Mouse (Mus musculus) lung, adult 18-20 months (tissue): ENCODE measurements around the gene Ccdc33.

Experiments
- DNase-seq, 2 experiments: peaks; one replicate each; pipeline ENCODE4 v3.0.0; 2022; ENCODE audit warnings: mixed read lengths in 2 of 2

Ccdc33 gene

GRCm38 (mm10) chr9:58087277-58087998, 31.2 kb downstream of the Ccdc33 start:
- no peak for DNase-seq

- DNase-seq = no peak
These were observed 31.8 kb downstream of the Ccdc33 start for GRCm38 (mm10) chr9:58086861-58087260.

- DNase-seq = no peak
These were observed 32.4 kb downstream of the Ccdc33 start for GRCm38 (mm10) chr9:58086203-58086602.

- DNase-seq = no peak
These were observed 33.5 kb downstream of the Ccdc33 start for GRCm38 (mm10) chr9:58085074-58085473.

GRCm38 (mm10) chr9:58084586-58084985, 34.0 kb downstream of the Ccdc33 start:
- DNase-seq = no peak

- DNase-seq = no peak
These were observed 44.1 kb downstream of the Ccdc33 start for GRCm38 (mm10) chr9:58074561-58074960.

- no peak for DNase-seq
These were observed 51.1 kb downstream of the Ccdc33 start for GRCm38 (mm10) chr9:58067546-58067945.

GRCm38 (mm10) chr9:58066731-58067095, 51.9 kb downstream of the Ccdc33 start:
- no peak for DNase-seq

- peak; percentile 12 to 37 for DNase-seq
These were observed 52.5 kb downstream of the Ccdc33 start for GRCm38 (mm10) chr9:58065977-58066730.

- no peak for DNase-seq
These were observed 53.1 kb downstream of the Ccdc33 start for GRCm38 (mm10) chr9:58065532-58065931.

- no peak for DNase-seq
These were observed 55.1 kb downstream of the Ccdc33 start, which contains the start of gene Stra6 for GRCm38 (mm10) chr9:58063531-58063930. Stra6 (plus strand) TSS chr9:58063788.

- no peak for DNase-seq
These were observed 57.7 kb downstream of the Ccdc33 start for GRCm38 (mm10) chr9:58060677-58061667.

GRCm38 (mm10) chr9:58059920-58060319, 58.7 kb downstream of the Ccdc33 start:
- no peak for DNase-seq

- DNase-seq = no peak
These were observed 63.0 kb downstream of the Ccdc33 start for GRCm38 (mm10) chr9:58055666-58056065.

- no peak for DNase-seq
These were observed 64.6 kb downstream of the Ccdc33 start for GRCm38 (mm10) chr9:58054032-58054431.

GRCm38 (mm10) chr9:58053544-58053943, 65.1 kb downstream of the Ccdc33 start:
- DNase-seq = no peak

GRCm38 (mm10) chr9:58053102-58053501, 65.5 kb downstream of the Ccdc33 start:
- DNase-seq = peak; percentile 22 to 33

- no peak for DNase-seq
These were observed 66.7 kb downstream of the Ccdc33 start for GRCm38 (mm10) chr9:58051937-58052336.

GRCm38 (mm10) chr9:58049861-58050260, 68.8 kb downstream of the Ccdc33 start:
- no peak for DNase-seq

- no peak for DNase-seq
These were observed 69.4 kb downstream of the Ccdc33 start for GRCm38 (mm10) chr9:58049186-58049585.

GRCm38 (mm10) chr9:58048621-58049020, 70.0 kb downstream of the Ccdc33 start:
- DNase-seq = no peak

GRCm38 (mm10) chr9:58047061-58047460, 71.6 kb downstream of the Ccdc33 start:
- DNase-seq = no peak

GRCm38 (mm10) chr9:58045646-58046045, 73.0 kb downstream of the Ccdc33 start:
- no peak for DNase-seq
